Mouse (Mus musculus) intestine, embryonic 14.5 days (tissue): ENCODE data around the gene Slc35c2. TPM values are rescaled to one million over a fixed set of nuclear protein-coding genes. Genes with fewer than 3 reads are reported as not detected.

ENCODE experiments used
- ATAC-seq: fragments of 200-750 bp; cut with Nextera tagmentation; replicated peaks from 2 replicates; pipeline ENCODE4 v1.8.0; 2017; ENCODE audit warnings: low read depth, moderate number of reproducible peaks, moderate TSS enrichment, moderate library complexity; ENCODE audit not compliant: low FRiP score, low TSS enrichment
- DNase-seq: peaks from one replicate; pipeline ENCODE4 v3.0.0-alpha.2; 2018; ENCODE audit warnings: low spot score
- H3K27ac ChIP-seq: fragments of 300-500 bp; sonication (generic); 2 replicates; pipeline ENCODE4 v1.5.1; 2014; ENCODE audit warnings: low read depth, mild to moderate bottlenecking, control low read depth
- H3K27me3 ChIP-seq: fragments of 300-500 bp; sonication (generic); replicated peaks from 2 replicates; pipeline ENCODE4 v1.6.1; 2014; ENCODE audit warnings: low read length, control low read depth; ENCODE audit not compliant: control insufficient read depth, insufficient read depth
- H3K36me3 ChIP-seq: fragments of 300-500 bp; sonication (generic); 2 replicates; pipeline ENCODE4 v1.6.1; 2014; ENCODE audit warnings: low read length, control low read depth; ENCODE audit not compliant: control insufficient read depth, insufficient read depth
- H3K4me1 ChIP-seq: fragments of 300-500 bp; sonication (generic); replicated peaks from 2 replicates; pipeline ENCODE4 v1.6.1; 2014; ENCODE audit warnings: low read length, control low read depth, mixed read lengths; ENCODE audit not compliant: control insufficient read depth, insufficient read depth
- H3K4me2 ChIP-seq: fragments of 300-500 bp; sonication (generic); 2 replicates; pipeline ENCODE4 v1.6.1; 2014; ENCODE audit warnings: low read length
- H3K4me3 ChIP-seq: fragments of 300-500 bp; sonication (generic); 2 replicates; pipeline ENCODE4 v1.5.1; 2014; ENCODE audit warnings: low read depth, low read length, control low read depth, mixed read lengths
- H3K9ac ChIP-seq: fragments of 300-500 bp; sonication (generic); 2 replicates; pipeline ENCODE4 v1.6.1; 2014; ENCODE audit warnings: mild to moderate bottlenecking, low read length
- H3K9me3 ChIP-seq: fragments of 300-500 bp; sonication (generic); 2 replicates; pipeline ENCODE4 v1.6.1; 2016; ENCODE audit warnings: low read length, control low read depth; ENCODE audit not compliant: control insufficient read depth
- WGBS: fragments of 180-500 bp; shearing (Covaris S2); extraction: QIAGEN DNeasy Blood & Tissue Kit; methylation state at CpG from one replicate; pipeline ENCODE4 v1.1.7; 2014; 5-methylcytosine and 5-hydroxymethylcytosine counted together
- polyA plus RNA-seq: library from polyadenylated mRNA; unstranded; fragments of >200 nt; fragmentation: Nextera tagmentation; extraction: Ambion mirVana; gene quantifications from 2 replicates; pipeline ENCODE4 v1.2.1, GENCODE M21; 2014

Slc35c2 gene
- polyA plus RNA-seq, 1 experiment from 2014 or later = 52.4 TPM

DNA sequence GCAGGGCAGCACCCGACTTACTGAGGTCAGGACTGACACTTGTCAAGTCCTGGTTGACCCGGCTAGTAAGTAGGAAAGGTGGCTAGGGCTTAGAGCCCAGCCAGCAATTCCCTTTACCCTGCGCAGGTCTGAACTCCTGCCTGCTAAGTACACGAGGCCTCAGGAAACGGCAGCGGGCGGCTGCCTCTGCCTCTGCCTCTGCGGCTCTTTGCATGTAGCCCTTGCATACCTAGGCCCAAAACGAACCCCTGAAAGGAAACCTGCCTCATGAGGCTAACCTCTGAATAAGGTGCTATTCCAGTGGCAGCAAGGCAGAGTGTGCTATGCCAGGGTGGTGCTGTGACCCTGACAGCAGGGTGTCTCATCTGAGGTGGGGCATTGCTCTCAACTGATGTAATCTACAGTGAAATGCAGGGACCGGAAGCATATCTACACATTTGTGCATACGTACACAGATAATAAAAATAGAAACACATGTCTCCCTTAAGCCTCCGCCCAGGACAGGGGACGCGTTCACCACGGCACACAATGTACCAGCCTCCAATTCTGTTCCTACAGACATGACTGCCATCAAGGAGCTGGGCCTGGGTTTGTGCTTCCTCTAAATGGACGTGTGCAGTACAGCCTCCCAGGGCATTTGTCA lies 30.1 kb upstream of the Slc35c2 start:
- H3K9ac ChIP-seq = no peak overlapping the region
- no peak for ATAC-seq

DNA sequence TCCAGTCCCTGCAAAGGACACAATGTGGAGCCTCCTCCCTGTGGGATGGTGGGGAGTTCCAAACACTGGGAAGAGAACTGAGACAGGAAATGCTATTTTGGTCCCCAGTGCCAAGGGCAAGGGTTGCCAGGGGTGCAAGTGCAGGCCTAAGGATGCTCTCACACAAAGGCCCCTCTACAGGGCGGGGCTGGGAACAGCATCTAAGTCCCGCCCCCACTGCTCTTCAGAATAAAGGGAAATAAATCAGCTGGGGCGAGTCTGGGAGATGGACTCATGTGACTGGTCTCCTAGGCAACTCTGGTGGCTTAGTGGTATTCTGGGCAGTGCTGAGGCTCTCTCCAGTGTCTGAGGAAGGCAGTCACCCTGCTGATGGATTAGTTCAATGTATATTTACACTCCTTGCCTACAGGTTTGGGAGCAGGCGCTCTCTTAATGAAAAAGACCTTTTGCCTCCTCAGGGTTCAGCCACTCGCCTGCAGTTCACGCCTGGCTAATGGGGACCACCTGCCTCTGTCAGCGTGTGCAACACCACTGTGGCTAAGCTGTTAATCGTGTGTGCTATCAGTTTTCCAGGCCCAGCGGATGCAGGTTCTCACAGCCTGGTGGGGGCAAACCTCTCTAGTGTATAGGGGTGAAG lies 29.3 kb upstream of the Slc35c2 start:
- H3K4me2 ChIP-seq = no peak overlapping the region
- H3K27ac ChIP-seq = peak overlapping the region; percentile 33; the same call in 1 of the 2 replicates
- 10% methylated on average over 9 of the region's 9 CpGs for WGBS
- H3K9me3 ChIP-seq = no peaks in the 10 kb centered on the region
- DNase-seq (peak; percentile 60), ATAC-seq (peak; percentile 68)
- no peaks in the 10 kb centered on the region for H3K27me3 ChIP-seq
- peaks cover 44% of the 10 kb centered on the region for H3K36me3 ChIP-seq
- peaks cover 35% of the 10 kb centered on the region for H3K4me1 ChIP-seq
- H3K4me3 ChIP-seq = no peak overlapping the region
- no peak overlapping the region for H3K9ac ChIP-seq

More for the DNA sequence above, 30.1 kb upstream of the Slc35c2 start:
- Histone ChIP-seq H3K36me3 (peaks cover 37% of the 10 kb centered on the region), H3K27ac (peak overlapping the region; percentile 22; the same call in 1 of the 2 replicates), H3K4me1 (peaks cover 35% of the 10 kb centered on the region), H3K27me3 (no peaks in the 10 kb centered on the region), H3K4me3 (no peak overlapping the region), H3K9me3 (no peaks in the 10 kb centered on the region), H3K4me2 (no peak overlapping the region)
- DNase-seq = no peak
- WGBS = 49% methylated on average over 16 of the region's 16 CpGs

DNA sequence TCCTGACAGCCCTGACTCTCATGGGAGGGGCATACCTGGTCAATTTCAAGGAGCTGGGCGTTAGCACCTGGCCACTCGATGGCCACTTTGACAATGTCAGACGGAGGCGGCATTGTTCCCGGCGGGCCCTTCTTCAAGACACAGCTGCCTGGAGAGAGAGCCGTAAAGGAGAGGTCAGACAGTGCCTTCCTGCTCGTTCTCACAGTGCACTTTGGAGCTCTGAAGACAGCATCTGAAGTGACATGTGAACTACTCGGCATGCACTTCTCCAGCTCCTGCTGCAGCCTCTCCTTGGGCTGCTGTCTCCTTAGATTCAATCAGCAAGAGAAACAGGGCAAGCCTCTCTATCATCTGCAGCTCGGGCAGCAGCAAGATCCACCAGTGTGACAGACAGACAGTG lies 28.5 kb upstream of the Slc35c2 start:
- no peak overlapping the region for H3K9ac ChIP-seq
- no peak for ATAC-seq

DNA sequence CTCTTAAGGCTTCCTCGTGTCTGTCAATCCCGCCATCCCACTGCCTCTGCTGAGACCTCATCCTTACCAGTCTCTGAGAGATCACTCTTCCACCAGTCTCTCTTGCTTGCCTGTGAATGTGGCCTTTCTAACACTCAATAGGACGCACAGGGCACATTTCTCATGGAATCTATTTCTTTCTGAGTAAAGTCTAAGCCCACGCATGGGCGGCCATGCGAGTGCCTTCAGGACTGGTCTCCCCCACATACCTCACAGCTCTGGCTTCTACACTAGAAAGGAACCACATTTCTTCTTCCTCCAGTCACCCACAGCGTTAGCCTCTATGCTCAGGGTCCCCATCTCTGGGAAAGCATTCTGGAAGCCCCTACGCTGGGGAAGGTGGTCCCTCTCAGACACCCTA lies 26.5 kb upstream of the Slc35c2 start:
- Histone ChIP-seq H3K4me2 (no peak overlapping the region), H3K36me3 (peaks cover 71% of the 10 kb centered on the region), H3K4me3 (no peak overlapping the region), H3K9ac (no peak overlapping the region), H3K9me3 (no peaks in the 10 kb centered on the region), H3K27me3 (no peaks in the 10 kb centered on the region), H3K27ac (no peak overlapping the region), H3K4me1 (peaks cover 24% of the 10 kb centered on the region)
- no peak for DNase-seq
- WGBS = 85% methylated on average over 8 of the region's 8 CpGs
- ATAC-seq = no peak

More for the DNA sequence above, 28.5 kb upstream of the Slc35c2 start:
- Histone ChIP-seq H3K9me3 (no peaks in the 10 kb centered on the region), H3K27me3 (no peaks in the 10 kb centered on the region), H3K27ac (0 out of 2 replicates have a peak overlapping the region, but pooled peaks have one; percentile 12), H3K4me3 (no peak overlapping the region), H3K4me2 (no peak overlapping the region), H3K36me3 (peaks cover 52% of the 10 kb centered on the region), H3K4me1 (peaks cover 28% of the 10 kb centered on the region)
- WGBS = 57% methylated on average over 10 of the region's 10 CpGs
- no peak for DNase-seq

DNA sequence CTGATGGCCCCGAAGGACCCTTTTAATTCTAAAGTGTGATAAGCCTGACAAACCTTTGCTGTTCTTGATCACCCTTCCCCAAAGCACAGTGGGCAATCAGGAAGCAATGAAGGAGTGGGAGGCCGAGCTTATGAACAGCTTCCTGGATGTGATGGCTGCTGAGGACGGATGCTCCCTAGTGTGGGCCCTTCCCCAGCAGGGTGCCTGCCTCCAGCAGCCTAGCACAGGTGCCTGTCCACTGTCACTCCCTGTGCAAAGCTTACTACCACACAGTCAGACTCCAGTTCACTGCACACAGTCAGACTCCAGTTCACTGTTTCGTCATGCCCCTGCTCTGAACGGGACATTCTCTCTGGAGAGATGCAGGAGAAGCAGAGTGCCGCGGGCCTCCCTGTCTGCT lies 24.7 kb upstream of the Slc35c2 start:
- peaks cover 12% of the 10 kb centered on the region for H3K4me1 ChIP-seq
- H3K36me3 ChIP-seq = peaks cover 89% of the 10 kb centered on the region
- DNase-seq (no peak), ATAC-seq (no peak)
- no peak overlapping the region for H3K4me2 ChIP-seq
- H3K9ac ChIP-seq = no peak overlapping the region
- no peak overlapping the region for H3K4me3 ChIP-seq
- 78% methylated on average over 7 of the region's 7 CpGs for WGBS
- H3K9me3 ChIP-seq = no peaks in the 10 kb centered on the region
- no peak overlapping the region for H3K27ac ChIP-seq
- H3K27me3 ChIP-seq = no peaks in the 10 kb centered on the region

DNA sequence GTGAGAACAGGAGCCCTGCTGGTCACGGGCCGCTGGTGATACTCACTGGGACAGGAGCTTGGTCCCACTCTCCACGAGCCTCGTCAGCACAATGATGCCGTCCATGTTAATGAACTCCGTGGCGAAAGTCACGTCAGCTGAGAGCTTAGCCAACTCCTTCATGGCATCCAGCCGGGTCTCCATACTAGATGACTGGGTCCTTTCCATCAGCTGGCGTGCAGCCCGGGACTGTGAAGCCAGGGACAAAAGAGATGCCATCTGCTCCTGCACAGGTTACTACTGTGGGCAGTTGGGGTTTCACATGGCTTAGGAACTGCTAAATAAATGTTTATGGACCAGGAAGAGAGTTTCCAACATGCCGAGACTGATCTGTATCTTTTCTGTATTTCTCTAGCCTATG lies 23.9 kb upstream of the Slc35c2 start:
- H3K4me1 ChIP-seq = peaks cover 4% of the 10 kb centered on the region; the same call in 1 of the 2 replicates
- no peak overlapping the region for H3K4me3 ChIP-seq
- no peak overlapping the region for H3K4me2 ChIP-seq
- H3K9ac ChIP-seq = no peak overlapping the region
- ATAC-seq (no peak), DNase-seq (no peak)
- no peaks in the 10 kb centered on the region for H3K27me3 ChIP-seq
- peaks cover 93% of the 10 kb centered on the region for H3K36me3 ChIP-seq
- WGBS = 89% methylated on average over 12 of the region's 12 CpGs
- H3K27ac ChIP-seq = no peak overlapping the region
- H3K9me3 ChIP-seq = no peaks in the 10 kb centered on the region

DNA sequence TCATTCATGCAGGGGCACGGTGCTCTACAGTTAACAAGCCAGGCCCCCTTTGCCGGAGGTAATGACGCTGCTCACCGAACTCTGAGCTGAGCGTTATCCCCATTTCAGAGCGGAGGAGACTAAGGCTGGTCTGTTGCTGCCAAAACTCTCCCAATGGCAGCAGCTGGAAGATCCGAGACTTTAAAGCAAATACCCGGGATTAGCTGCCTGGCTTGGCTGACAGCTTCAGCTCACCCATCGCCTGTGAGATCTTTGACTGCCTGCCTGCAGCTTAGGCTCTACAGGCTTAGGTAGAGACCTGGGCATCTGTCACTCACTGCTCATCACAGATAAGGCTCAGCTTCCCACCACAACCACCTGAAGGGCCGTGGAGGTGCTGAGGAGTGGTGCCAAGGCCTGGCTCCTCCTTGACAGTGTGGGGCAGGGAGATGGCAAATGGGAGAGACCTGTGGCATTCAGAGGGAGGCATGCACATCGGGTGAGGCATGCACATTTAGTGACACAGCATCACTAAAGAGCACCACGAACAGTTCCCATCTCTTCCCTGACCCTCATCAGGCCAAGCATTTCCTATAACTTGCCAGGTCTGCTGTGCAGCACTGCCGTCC lies 23.3 kb upstream of the Slc35c2 start:
- DNase-seq (no peak), ATAC-seq (no peak)
- Histone ChIP-seq H3K4me1 (no peaks in the 10 kb centered on the region), H3K27me3 (no peaks in the 10 kb centered on the region), H3K9ac (no peak overlapping the region), H3K27ac (no peak overlapping the region), H3K9me3 (no peaks in the 10 kb centered on the region), H3K36me3 (peaks cover 90% of the 10 kb centered on the region), H3K4me3 (no peak overlapping the region), H3K4me2 (no peak overlapping the region)
- 77% methylated on average over 13 of the region's 13 CpGs for WGBS

DNA sequence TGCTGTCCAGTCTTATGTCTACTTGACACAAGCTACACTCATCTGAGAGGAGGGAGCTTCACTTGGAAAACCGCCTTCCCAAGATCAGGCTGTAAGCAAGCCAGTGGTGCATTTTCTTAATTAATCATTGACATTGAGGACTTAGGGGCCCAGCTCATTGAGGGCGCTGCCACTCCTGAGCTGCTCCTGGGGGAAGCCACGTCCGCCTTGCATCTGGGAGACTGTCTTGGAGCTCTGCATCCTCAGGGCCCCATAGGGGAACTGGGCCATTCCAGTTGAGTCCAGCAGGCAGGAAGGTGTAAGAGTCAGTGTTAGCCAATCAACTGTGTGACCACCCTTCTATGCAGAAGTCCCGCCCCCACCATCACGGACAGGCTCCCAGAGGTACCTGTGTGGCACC lies 20.1 kb upstream of the Slc35c2 start:
- Histone ChIP-seq H3K27ac (no peak overlapping the region), H3K9ac (no peak overlapping the region), H3K27me3 (no peaks in the 10 kb centered on the region), H3K4me2 (no peak overlapping the region), H3K36me3 (peaks cover 88% of the 10 kb centered on the region), H3K9me3 (no peaks in the 10 kb centered on the region), H3K4me3 (no peak overlapping the region), H3K4me1 (no peaks in the 10 kb centered on the region)
- WGBS = 80% methylated on average over 6 of the region's 6 CpGs
- DNase-seq (no peak), ATAC-seq (no peak; the same call in 1 of the 2 replicates)
